Mouse (Mus musculus) C2C12 (cell line): ENCODE measurements around the gene Galnt17.

Experiments
- CTCF ChIP-seq: IDR thresholded peaks from one replicate; pipeline ENCODE4 v1.5.1; 2011; ENCODE audit not compliant: control insufficient read depth, insufficient read depth, insufficient read length
- MAX ChIP-seq: IDR thresholded peaks from one replicate; pipeline ENCODE4 v1.6.1; 2011; ENCODE audit warnings: mild to moderate bottlenecking, control low read depth
- MYOD1 ChIP-seq: IDR thresholded peaks from one replicate; pipeline ENCODE4 v1.6.1; 2011; ENCODE audit warnings: low read depth; ENCODE audit not compliant: control insufficient read depth, insufficient read length

DNA sequence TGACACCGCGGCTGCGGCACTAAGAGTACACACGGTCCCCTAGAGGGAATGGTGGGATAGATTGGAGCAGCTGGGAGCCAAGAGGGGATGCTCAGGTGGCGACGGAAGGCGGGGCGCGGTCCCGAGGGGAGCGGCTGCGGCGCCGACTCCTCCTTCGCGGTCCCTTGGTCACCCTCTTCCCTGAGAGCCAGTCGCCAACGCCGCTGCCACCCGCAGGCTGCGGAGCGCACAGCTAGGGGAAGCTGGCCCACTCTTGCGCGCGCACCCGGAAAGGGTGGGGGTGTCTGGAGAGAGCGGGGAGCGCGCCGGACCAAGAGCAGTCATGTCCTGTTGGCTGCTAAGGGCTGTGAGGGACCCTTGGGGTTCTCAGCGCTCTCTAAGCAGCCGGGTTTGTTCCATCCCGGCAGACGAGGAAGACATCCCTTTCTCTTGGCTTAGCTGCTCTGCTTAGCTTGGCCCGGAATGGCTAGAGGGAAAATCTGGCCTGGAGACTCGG lies 593 bp downstream of the Galnt17 start:
- TF ChIP-seq CTCF: no peak
- peak; percentile 28 for TF ChIP-seq MYOD1
- no peak for TF ChIP-seq MAX
